Mouse (Mus musculus): Measurements from ENCODE around the gene Hectd4. TPM values are rescaled to one million over a fixed set of nuclear protein-coding genes. Genes with fewer than 3 reads are reported as not detected.
"Not testable (repeated sequence)": the region's sequence is repeated elsewhere in the genome, so short reads cannot be mapped to it uniquely, and the experiment has no call there.

Hectd4 gene
- polyA plus RNA-seq, 1 experiment from 2014 or later, result 9.7 TPM

- no peak overlapping the region for H3K4me3 ChIP-seq (ENCODE audit: low read depth, low read length)
- H3K36me3 ChIP-seq (ENCODE audit: control insufficient read depth, insufficient read depth, low read length), result peaks cover 23% of the 10 kb centered on the region
- WGBS, result 56% methylated on average over 7 of the region's 7 CpGs
- H3K9me3 ChIP-seq (ENCODE audit: control insufficient read depth, low read length), result no peaks in the 10 kb centered on the region
- no peak overlapping the region for H3K4me2 ChIP-seq
- no peak for ATAC-seq (ENCODE audit: low FRiP score)
- DNase-seq (ENCODE audit: low spot score, missing footprints), result no peak
- H3K27ac ChIP-seq (ENCODE audit: low read depth, low read length), result no peak overlapping the region
- no peaks in the 10 kb centered on the region; the same call in 1 of the 2 replicates for H3K4me1 ChIP-seq (ENCODE audit: control insufficient read depth, insufficient read depth, low read length)
- no peak overlapping the region for H3K9ac ChIP-seq (ENCODE audit: low read length)
- H3K27me3 ChIP-seq (ENCODE audit: control insufficient read depth, insufficient read depth, low read length), result no peaks in the 10 kb centered on the region
Observed at GRCm38 (mm10) chr5:121214707-121215106, 5.3 kb upstream of the Hectd4 start.

GRCm38 (mm10) chr5:121215380-121216125 lies 4.5 kb upstream of the Hectd4 start:
- H3K4me1 ChIP-seq (ENCODE audit: control insufficient read depth, insufficient read depth, low read length), result no peaks in the 10 kb centered on the region; the same call in 1 of the 2 replicates
- H3K36me3 ChIP-seq (ENCODE audit: control insufficient read depth, insufficient read depth, low read length), result peaks cover 17% of the 10 kb centered on the region
- no peak overlapping the region for H3K4me3 ChIP-seq (ENCODE audit: low read depth, low read length)
- H3K27me3 ChIP-seq (ENCODE audit: control insufficient read depth, insufficient read depth, low read length), result no peaks in the 10 kb centered on the region
- ATAC-seq (ENCODE audit: low FRiP score), result no peak
- no peak overlapping the region for H3K27ac ChIP-seq (ENCODE audit: low read depth, low read length)
- no peaks in the 10 kb centered on the region for H3K9me3 ChIP-seq (ENCODE audit: control insufficient read depth, low read length)
- 50% methylated on average over 13 of the region's 13 CpGs for WGBS
- H3K4me2 ChIP-seq, result no peak overlapping the region
- DNase-seq (ENCODE audit: low spot score, missing footprints), result peak; percentile 97
- no peak overlapping the region for H3K9ac ChIP-seq (ENCODE audit: low read length)

GRCm38 (mm10) chr5:121216126-121216446 lies 3.9 kb upstream of the Hectd4 start:
- no peak for ATAC-seq (ENCODE audit: low FRiP score)
- H3K27ac ChIP-seq (ENCODE audit: low read depth, low read length), result no peak overlapping the region
- 82% methylated on average over 12 of the region's 12 CpGs for WGBS
- H3K27me3 ChIP-seq (ENCODE audit: control insufficient read depth, insufficient read depth, low read length), result no peaks in the 10 kb centered on the region
- peaks cover 13% of the 10 kb centered on the region for H3K36me3 ChIP-seq (ENCODE audit: control insufficient read depth, insufficient read depth, low read length)
- no peak overlapping the region for H3K9ac ChIP-seq (ENCODE audit: low read length)
- H3K4me2 ChIP-seq, result no peak overlapping the region
- H3K4me1 ChIP-seq (ENCODE audit: control insufficient read depth, insufficient read depth, low read length), result no peaks in the 10 kb centered on the region; the same call in 1 of the 2 replicates
- no peak for DNase-seq (ENCODE audit: low spot score, missing footprints)
- H3K4me3 ChIP-seq (ENCODE audit: low read depth, low read length), result no peak overlapping the region
- no peaks in the 10 kb centered on the region for H3K9me3 ChIP-seq (ENCODE audit: control insufficient read depth, low read length)

- not testable (repeated sequence) for H3K4me1 ChIP-seq (ENCODE audit: control insufficient read depth, insufficient read depth, low read length); ATAC-seq (ENCODE audit: low FRiP score); H3K27me3 ChIP-seq (ENCODE audit: control insufficient read depth, insufficient read depth, low read length); H3K4me3 ChIP-seq (ENCODE audit: low read depth, low read length); H3K9ac ChIP-seq (ENCODE audit: low read length); DNase-seq (ENCODE audit: low spot score, missing footprints); H3K36me3 ChIP-seq (ENCODE audit: control insufficient read depth, insufficient read depth, low read length); H3K4me2 ChIP-seq; H3K9me3 ChIP-seq (ENCODE audit: control insufficient read depth, low read length); H3K27ac ChIP-seq (ENCODE audit: low read depth, low read length)
- 89% methylated on average over 9 of the region's 9 CpGs for WGBS
Observed at GRCm38 (mm10) chr5:121216584-121217312, 3.3 kb upstream of the Hectd4 start.

- Histone ChIP-seq H3K36me3 (ENCODE audit: control insufficient read depth, insufficient read depth, low read length) (peaks cover 2% of the 10 kb centered on the region; the same call in 1 of the 2 replicates), H3K27me3 (ENCODE audit: control insufficient read depth, insufficient read depth, low read length) (no peaks in the 10 kb centered on the region), H3K27ac (ENCODE audit: low read depth, low read length) (no peak overlapping the region), H3K9me3 (ENCODE audit: control insufficient read depth, low read length) (no peaks in the 10 kb centered on the region), H3K9ac (ENCODE audit: low read length) (no peak overlapping the region), H3K4me3 (ENCODE audit: low read depth, low read length) (no peak overlapping the region), H3K4me1 (ENCODE audit: control insufficient read depth, insufficient read depth, low read length) (peaks cover 9% of the 10 kb centered on the region), H3K4me2 (no peak overlapping the region)
- 91% methylated on average over 2 of the region's 2 CpGs for WGBS
- ATAC-seq (ENCODE audit: low FRiP score), result no peak
- no peak for DNase-seq (ENCODE audit: low spot score, missing footprints)
Observed at GRCm38 (mm10) chr5:121217313-121217634, 2.7 kb upstream of the Hectd4 start.

- no peaks in the 10 kb centered on the region for H3K36me3 ChIP-seq (ENCODE audit: control insufficient read depth, insufficient read depth, low read length)
- no peaks in the 10 kb centered on the region for H3K27me3 ChIP-seq (ENCODE audit: control insufficient read depth, insufficient read depth, low read length)
- H3K4me1 ChIP-seq (ENCODE audit: control insufficient read depth, insufficient read depth, low read length), result peaks cover 9% of the 10 kb centered on the region
- no peak overlapping the region for H3K4me3 ChIP-seq (ENCODE audit: low read depth, low read length)
- 90% methylated on average over 1 of the region's 1 CpGs for WGBS
- H3K4me2 ChIP-seq, result no peak overlapping the region
- no peak for ATAC-seq (ENCODE audit: low FRiP score)
- H3K27ac ChIP-seq (ENCODE audit: low read depth, low read length), result no peak overlapping the region
- DNase-seq (ENCODE audit: low spot score, missing footprints), result no peak
- no peak overlapping the region for H3K9ac ChIP-seq (ENCODE audit: low read length)
- H3K9me3 ChIP-seq (ENCODE audit: control insufficient read depth, low read length), result no peaks in the 10 kb centered on the region
Observed at GRCm38 (mm10) chr5:121219190-121219589, 829 bp upstream of the Hectd4 start.

- Histone ChIP-seq H3K4me1 (ENCODE audit: control insufficient read depth, insufficient read depth, low read length) (peaks cover 9% of the 10 kb centered on the region), H3K9ac (ENCODE audit: low read length) (peak overlapping the region; percentile 90), H3K9me3 (ENCODE audit: control insufficient read depth, low read length) (no peaks in the 10 kb centered on the region), H3K27ac (ENCODE audit: low read depth, low read length) (peak overlapping the region; percentile 74), H3K4me2 (peak overlapping the region; percentile 75), H3K36me3 (ENCODE audit: control insufficient read depth, insufficient read depth, low read length) (no peaks in the 10 kb centered on the region), H3K4me3 (ENCODE audit: low read depth, low read length) (peak overlapping the region; percentile 97), H3K27me3 (ENCODE audit: control insufficient read depth, insufficient read depth, low read length) (no peaks in the 10 kb centered on the region)
- WGBS, result 1% methylated on average over 36 of the region's 38 CpGs
- DNase-seq (ENCODE audit: low spot score, missing footprints), result peak; percentile 93
- ATAC-seq (ENCODE audit: low FRiP score), result peak; percentile 58
Observed at GRCm38 (mm10) chr5:121220732-121221301, 798 bp downstream of the Hectd4 start.

- H3K4me3 ChIP-seq (ENCODE audit: low read depth, low read length), result peak overlapping the region; percentile 97
- peak overlapping the region; percentile 75 for H3K4me2 ChIP-seq
- H3K36me3 ChIP-seq (ENCODE audit: control insufficient read depth, insufficient read depth, low read length), result no peaks in the 10 kb centered on the region
- peaks cover 9% of the 10 kb centered on the region for H3K4me1 ChIP-seq (ENCODE audit: control insufficient read depth, insufficient read depth, low read length)
- DNase-seq (ENCODE audit: low spot score, missing footprints) (peak; percentile 91), ATAC-seq (ENCODE audit: low FRiP score) (peak; percentile 22; the same call in 1 of the 2 replicates)
- peak overlapping the region; percentile 90 for H3K9ac ChIP-seq (ENCODE audit: low read length)
- H3K27me3 ChIP-seq (ENCODE audit: control insufficient read depth, insufficient read depth, low read length), result no peaks in the 10 kb centered on the region
- no peak overlapping the region for H3K27ac ChIP-seq (ENCODE audit: low read depth, low read length)
- WGBS, result 16% methylated on average over 23 of the region's 23 CpGs
- no peaks in the 10 kb centered on the region for H3K9me3 ChIP-seq (ENCODE audit: control insufficient read depth, low read length)
Observed at GRCm38 (mm10) chr5:121221328-121221850, 1.4 kb downstream of the Hectd4 start.

- not testable (repeated sequence) for H3K4me2 ChIP-seq; H3K27me3 ChIP-seq (ENCODE audit: control insufficient read depth, insufficient read depth, low read length); DNase-seq (ENCODE audit: low spot score, missing footprints); H3K27ac ChIP-seq (ENCODE audit: low read depth, low read length); H3K4me1 ChIP-seq (ENCODE audit: control insufficient read depth, insufficient read depth, low read length); H3K9ac ChIP-seq (ENCODE audit: low read length); ATAC-seq (ENCODE audit: low FRiP score); H3K4me3 ChIP-seq (ENCODE audit: low read depth, low read length); H3K9me3 ChIP-seq (ENCODE audit: control insufficient read depth, low read length); H3K36me3 ChIP-seq (ENCODE audit: control insufficient read depth, insufficient read depth, low read length)
- WGBS, result 95% methylated on average over 3 of the region's 4 CpGs
Observed at GRCm38 (mm10) chr5:121224020-121224419, 4.0 kb downstream of the Hectd4 start.
